Mouse (Mus musculus): ENCODE measurements around the gene Slc7a5.

Gene Slc7a5

DNA sequence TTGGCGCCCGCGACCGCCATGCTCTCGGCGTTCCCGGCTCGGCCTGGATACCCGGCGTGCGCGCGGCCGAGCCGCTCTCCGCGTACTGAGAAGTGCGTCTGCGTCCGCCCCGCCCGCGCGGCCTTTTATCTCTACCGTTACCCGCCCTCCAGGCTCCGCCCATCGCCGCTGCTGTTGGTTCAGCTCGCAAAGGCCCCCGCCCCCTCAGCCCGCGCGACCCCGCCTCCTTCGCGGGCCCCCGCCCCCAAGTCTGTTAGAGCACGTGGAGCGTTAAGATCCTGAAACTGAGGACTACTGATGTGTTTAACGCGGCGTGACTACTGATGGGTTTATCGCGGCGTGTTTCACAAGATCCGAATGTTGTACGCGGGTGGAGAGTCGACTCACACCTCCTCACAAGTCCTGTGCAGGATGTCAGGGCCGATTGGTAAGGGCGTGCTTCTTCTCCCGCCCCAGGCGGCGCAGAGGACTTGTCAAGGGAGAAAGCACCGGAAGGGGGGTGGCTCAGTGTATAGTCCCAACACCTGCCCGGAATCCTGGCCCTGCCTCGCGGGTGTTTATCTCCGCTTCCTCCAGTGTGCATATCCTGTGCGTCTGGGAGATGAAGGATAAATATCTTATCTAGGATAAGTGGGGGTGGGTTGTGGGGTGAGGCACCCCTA, at the start of gene Slc7a5:
TSS of gene Slc7a5 (minus strand) at position 108 of the 662 bp plus-strand sequence.
- peak; percentile 95 to 96 for DNase-seq (ENCODE audit: low spot score in 2 of 2)

GRCm38 (mm10) chr8:121955825-121956500, 48.5 kb upstream of the Slc7a5 start:
- DNase-seq (ENCODE audit: low spot score in 2 of 2) = no peak

DNA sequence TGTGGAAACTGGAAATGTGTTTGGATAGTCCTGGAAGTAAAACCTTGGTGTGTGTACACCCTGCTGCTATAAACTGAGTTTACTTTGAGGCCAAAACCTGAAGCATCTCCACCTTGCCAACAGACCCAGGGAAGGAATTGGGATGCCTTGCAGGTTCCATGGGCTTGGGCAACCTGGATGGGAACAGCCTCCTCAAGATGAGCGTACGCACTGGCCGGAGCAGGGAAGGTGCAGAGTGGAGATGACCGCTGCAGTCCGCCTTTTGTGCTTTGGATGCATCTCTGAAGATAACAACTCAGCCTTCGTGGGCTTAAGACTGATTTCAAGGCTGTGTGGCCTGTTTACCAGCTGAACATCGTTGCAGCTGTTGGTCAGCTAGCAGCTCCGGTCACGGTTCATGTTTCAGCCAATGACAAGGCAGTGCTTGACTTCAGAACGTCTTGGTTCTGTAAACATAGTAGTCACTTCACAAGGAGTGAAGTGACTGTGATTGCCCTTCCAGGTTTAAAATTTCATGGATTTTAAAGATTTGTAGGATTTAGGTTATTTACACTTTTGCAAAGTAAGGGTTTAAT, 47.6 kb upstream of the Slc7a5 start:
- no peak for DNase-seq (ENCODE audit: low spot score in 2 of 2)

- DNase-seq (ENCODE audit: low spot score in 2 of 2) = no peak
Observed at GRCm38 (mm10) chr8:121953821-121954545, 46.5 kb upstream of the Slc7a5 start.

- no peak for DNase-seq (ENCODE audit: low spot score in 2 of 2)
Observed at GRCm38 (mm10) chr8:121952800-121953199, 45.3 kb upstream of the Slc7a5 start.

DNA sequence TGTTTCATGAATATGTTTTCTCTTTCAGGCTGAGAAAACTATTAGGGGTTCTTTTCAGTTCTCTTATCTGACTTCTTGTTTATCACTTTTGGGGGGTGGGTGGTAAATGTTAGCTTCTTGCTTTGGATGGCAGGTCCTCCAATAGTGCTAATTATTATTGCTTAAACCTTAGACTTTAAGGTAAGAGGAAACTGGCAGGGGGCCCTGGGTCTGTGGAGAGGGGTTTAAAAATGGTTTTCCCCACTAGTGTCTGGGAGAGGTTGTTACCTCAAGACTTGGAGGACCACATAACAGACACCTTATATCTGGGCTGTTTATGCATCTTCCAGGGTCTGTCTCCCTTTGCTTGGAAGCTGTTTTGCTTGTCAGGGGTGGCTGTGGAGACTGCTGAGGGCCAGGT, 44.6 kb upstream of the Slc7a5 start:
- no peak for DNase-seq (ENCODE audit: low spot score in 2 of 2)

DNA sequence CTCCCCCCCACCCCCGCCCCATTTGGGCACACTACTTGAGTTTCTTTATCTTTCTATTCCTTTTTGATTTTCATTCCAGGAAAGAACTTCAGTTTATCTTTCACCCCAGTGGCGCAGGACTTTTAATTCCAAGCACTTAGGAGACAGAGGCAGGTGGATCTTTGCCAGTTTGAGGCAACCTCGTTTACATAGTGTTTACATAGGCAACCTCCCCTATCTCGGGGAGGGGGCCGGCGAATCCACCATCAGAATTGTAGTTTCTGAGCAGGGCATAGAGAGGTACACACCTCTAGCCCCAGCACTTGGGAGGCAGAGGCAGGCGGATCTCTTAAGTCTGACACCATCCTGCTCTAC, 44.1 kb upstream of the Slc7a5 start:
- no peak for DNase-seq (ENCODE audit: low spot score in 2 of 2)

- DNase-seq (ENCODE audit: low spot score in 2 of 2) = peak; percentile 65 to 69
Observed at GRCm38 (mm10) chr8:121950749-121951655, 43.5 kb upstream of the Slc7a5 start.

DNA sequence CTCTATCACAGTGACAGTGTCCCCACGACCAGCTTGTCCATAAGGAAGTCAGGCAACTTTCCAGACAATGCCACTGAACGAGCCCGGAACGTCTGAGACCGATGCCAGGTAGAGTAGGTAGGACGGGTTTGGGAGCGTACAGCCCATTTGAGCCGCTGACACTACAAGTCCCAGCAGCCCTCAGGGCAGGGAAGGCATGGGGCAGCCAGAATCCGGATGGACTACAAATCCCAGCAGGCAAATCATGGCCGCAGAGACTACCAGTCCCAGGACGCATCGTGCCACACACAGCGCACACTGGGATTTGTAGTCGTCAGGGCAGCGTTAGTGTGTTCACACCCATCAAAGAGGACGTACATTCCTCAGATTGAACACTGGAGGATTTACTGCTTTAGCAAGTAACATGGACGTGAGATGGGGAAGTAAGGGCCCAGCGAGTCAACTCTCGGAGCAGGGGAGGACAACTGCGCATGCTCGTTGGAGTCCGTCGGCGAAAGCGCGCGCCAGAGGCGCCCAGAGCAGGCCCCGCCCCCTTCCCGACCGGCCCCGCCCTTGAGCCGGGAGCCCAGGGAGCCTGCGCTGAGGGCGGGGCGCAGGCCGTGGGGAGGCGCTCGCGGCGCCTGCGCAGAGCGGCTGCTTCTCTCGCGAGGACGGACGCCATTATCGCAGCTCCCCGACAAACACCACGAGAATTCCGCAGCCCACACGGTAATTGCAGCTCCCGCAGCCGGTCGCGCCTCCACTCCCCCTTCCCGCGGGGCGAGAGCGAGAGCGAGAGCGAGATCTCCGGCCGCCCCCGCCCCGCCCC, 42.7 kb upstream of the Slc7a5 start:
- DNase-seq (ENCODE audit: low spot score in 2 of 2) = peak; percentile 98

DNA sequence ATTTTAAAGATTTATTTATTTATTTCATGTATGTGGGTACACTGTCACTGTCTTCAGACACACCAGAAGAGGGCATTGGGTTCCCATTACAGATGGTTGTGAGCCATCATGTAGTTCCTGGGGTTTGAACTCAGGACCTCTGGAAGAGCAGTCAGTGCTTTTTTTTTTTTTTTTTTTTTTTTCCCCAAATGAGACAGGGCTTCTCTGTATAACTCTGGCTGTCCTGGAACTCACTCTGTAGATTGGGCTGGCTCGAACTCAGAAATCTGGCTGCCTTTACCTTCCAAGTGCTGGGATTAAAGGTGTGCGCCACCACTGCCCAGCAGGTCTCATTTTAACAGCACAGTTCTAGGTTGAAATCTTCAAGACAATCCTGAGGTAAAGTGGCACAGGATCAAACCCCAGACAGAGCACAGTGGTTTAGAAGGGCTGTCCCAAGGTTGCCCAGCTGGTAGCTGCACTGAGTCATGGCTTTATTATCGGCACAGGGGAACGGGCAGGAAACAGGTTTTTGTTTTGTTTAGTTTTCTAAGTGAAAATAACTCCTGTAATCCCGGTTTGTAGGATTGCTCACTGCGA, 41.8 kb upstream of the Slc7a5 start, which contains the start of gene Banp:
TSS of gene Banp (plus strand) at position 529 of the 579 bp plus-strand sequence.
- no peak for DNase-seq (ENCODE audit: low spot score in 2 of 2)

- DNase-seq (ENCODE audit: low spot score in 2 of 2) = no peak
Observed at GRCm38 (mm10) chr8:121948321-121949145, 41.0 kb upstream of the Slc7a5 start.

- peak; percentile 86 to 88 for DNase-seq (ENCODE audit: low spot score in 2 of 2)
Observed at GRCm38 (mm10) chr8:121947753-121948141, 40.3 kb upstream of the Slc7a5 start.

- DNase-seq (ENCODE audit: low spot score in 2 of 2) = no peak
Observed at GRCm38 (mm10) chr8:121947047-121947752, 39.7 kb upstream of the Slc7a5 start.

DNA sequence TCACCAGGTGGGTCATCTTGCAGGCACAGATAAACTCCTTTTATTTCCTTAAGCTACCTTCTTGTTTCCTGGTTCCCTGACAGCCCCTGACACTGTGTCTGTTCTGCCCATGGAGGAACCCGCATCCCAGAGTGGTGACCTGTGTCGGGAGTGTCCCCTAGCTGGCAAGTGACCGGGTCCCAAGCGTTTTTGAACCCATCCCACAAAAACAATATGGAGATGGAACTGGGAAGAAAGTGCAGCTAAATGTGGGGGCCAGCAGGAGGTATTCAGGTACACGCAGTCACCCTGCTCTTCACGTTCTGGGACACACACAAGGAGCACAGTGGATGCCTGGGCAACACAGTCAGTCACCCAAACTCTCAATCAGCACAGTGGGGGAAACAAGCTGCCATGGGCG, 38.9 kb upstream of the Slc7a5 start:
- no peak for DNase-seq (ENCODE audit: low spot score in 2 of 2)

GRCm38 (mm10) chr8:121944831-121945230, 37.3 kb upstream of the Slc7a5 start, which contains the start of gene Car5a:
TSS of gene Car5a (minus strand) at chr8:121944904.
- no peak for DNase-seq (ENCODE audit: low spot score in 2 of 2)

- no peak for DNase-seq (ENCODE audit: low spot score in 2 of 2)
Observed at GRCm38 (mm10) chr8:121943716-121944115, 36.2 kb upstream of the Slc7a5 start.

DNA sequence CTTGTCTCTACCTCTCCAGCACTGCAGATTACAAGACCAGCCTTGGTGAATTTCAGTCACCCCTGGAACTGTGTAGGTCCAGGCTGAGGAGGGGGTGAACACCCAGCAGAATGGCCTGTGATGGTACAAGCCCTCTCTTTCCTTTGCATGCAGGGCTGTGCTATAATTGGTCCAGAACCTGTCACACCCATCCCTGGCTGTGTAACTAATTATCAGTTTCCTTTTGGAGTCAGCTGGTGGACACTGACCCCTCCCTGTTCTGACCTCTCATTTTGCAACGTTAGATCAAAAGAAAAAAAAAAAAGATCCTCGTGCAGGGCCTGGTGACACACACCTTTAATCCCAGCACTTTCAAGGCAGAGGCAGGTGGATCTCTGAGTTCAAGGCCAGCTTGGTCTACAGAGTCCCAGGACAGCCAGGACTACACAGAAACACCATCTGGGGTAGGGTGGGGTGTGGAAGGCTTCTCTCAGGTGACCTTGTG, 35.6 kb upstream of the Slc7a5 start:
- DNase-seq (ENCODE audit: low spot score in 2 of 2) = no peak

DNA sequence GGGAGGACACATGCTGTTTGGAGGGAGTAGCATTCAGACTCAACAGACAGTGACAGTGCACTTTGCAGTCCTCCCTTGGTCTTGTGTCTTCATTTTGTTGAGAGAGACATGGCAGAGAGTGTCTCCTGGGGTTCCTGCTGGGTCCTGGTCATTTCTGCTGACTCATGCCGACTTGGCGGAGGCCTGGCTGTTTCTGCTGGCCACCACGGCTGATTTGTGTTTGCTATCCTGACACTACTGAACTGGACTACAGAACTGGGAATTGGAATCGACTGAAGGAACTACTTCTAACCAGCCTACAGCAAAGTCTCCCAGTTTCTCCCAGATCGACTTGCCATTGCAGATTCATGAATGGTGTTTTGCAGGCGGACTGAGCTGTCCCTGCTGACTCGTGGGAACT, 31.2 kb upstream of the Slc7a5 start:
- DNase-seq (ENCODE audit: low spot score in 2 of 2) = no peak

Measured in frontal cortex, postnatal 10 days (tissue).